8 mouse cellular contexts compared by ENCODE assay signal in genomic region chr4:133599116-133599515, GRCm38 (mm10). TPM values are rescaled to one million over a fixed set of nuclear protein-coding genes. Genes with fewer than 3 reads are reported as not detected.
DNase-seq lines count a peak whose midpoint lies in the region; ATAC-seq and TF ChIP-seq lines count a peak whose summit lies in the region.

No protein-coding gene starts in this region.

- peak overlapping the region; percentile 67 for H3K4me3 ChIP-seq in kidney, embryonic 16.5 days (ENCODE audit: low read length)
- H3K4me3 ChIP-seq in cortical plate, adult 2 months (ENCODE audit: insufficient read depth, low read length) = peak overlapping the region; percentile 29
- H3K4me3 ChIP-seq in intestine, embryonic 14.5 days (ENCODE audit: low read depth, low read length) = peak overlapping the region; percentile 54
- H3K4me3 ChIP-seq in midbrain, postnatal 0 days (ENCODE audit: low read depth, low read length) = peak overlapping the region; percentile 36

- no peak for ATAC-seq in kidney, embryonic 16.5 days (ENCODE audit: low FRiP score, low TSS enrichment)
- 0 out of 2 replicates have a peak, but pooled peaks have one; percentile 16 for ATAC-seq in intestine, embryonic 14.5 days (replicated peaks; ENCODE audit: low FRiP score, low TSS enrichment, low read depth)
- no peak for ATAC-seq in midbrain, postnatal 0 days (ENCODE audit: low FRiP score)

- H3K4me1 ChIP-seq in kidney, embryonic 16.5 days (ENCODE audit: insufficient read depth, low read length) = peaks cover 28% of the 10 kb centered on the region
- H3K4me1 ChIP-seq in cortical plate, adult 2 months (ENCODE audit: control insufficient read depth, insufficient read depth, low read length) = peaks cover 2% of the 10 kb centered on the region; the same call in 1 of the 2 replicates
- H3K4me1 ChIP-seq in intestine, embryonic 14.5 days (replicated peaks; ENCODE audit: control insufficient read depth, insufficient read depth, low read length) = peaks cover 8% of the 10 kb centered on the region; the same call in 1 of the 2 replicates
- H3K4me1 ChIP-seq in midbrain, postnatal 0 days (ENCODE audit: insufficient read depth, low read length) = no peaks in the 10 kb centered on the region

- no peak for DNase-seq in kidney, postnatal 14 days
- DNase-seq in intestine, embryonic 14.5 days (ENCODE audit: low spot score) = no peak
- no peak for DNase-seq in midbrain, postnatal 0 days (ENCODE audit: low spot score)
- no peak for DNase-seq in right cerebral cortex, adult 2 months (ENCODE audit: low spot score in 2 of 2)
- DNase-seq in layer of hippocampus, adult 8-10 months (ENCODE audit: low spot score in 2 of 2) = no peak
- no peak for DNase-seq in ovary, postnatal 36 days (ENCODE audit: low spot score)

- TF ChIP-seq POLR2A in cortical plate, adult 2 months (IDR thresholded peaks at IDR 0.05; ENCODE audit: extremely low read depth, insufficient read depth, low read length) = no peak

- H3K36me3 ChIP-seq in kidney, embryonic 16.5 days (ENCODE audit: insufficient read depth, low read length) = peaks cover 2% of the 10 kb centered on the region
- peaks cover 10% of the 10 kb centered on the region for H3K36me3 ChIP-seq in intestine, embryonic 14.5 days (ENCODE audit: control insufficient read depth, insufficient read depth, low read length)
- H3K36me3 ChIP-seq in midbrain, postnatal 0 days (ENCODE audit: insufficient read depth, low read length) = peaks cover 13% of the 10 kb centered on the region

- H3K4me2 ChIP-seq in kidney, embryonic 16.5 days (replicated peaks; ENCODE audit: low read depth, low read length) = peak overlapping the region; percentile 92
- H3K4me2 ChIP-seq in intestine, embryonic 14.5 days (ENCODE audit: low read length) = peak overlapping the region; percentile 78
- H3K4me2 ChIP-seq in midbrain, postnatal 0 days (ENCODE audit: low read depth, low read length, poor library complexity, severe bottlenecking) = peak overlapping the region; percentile 66

- H3K27me3 ChIP-seq in kidney, embryonic 16.5 days (ENCODE audit: insufficient read depth, low read length) = peaks cover 23% of the 10 kb centered on the region
- peaks cover 33% of the 10 kb centered on the region for H3K27me3 ChIP-seq in intestine, embryonic 14.5 days (replicated peaks; ENCODE audit: control insufficient read depth, insufficient read depth, low read length)
- H3K27me3 ChIP-seq in midbrain, postnatal 0 days (ENCODE audit: insufficient read depth, low read length) = peaks cover 40% of the 10 kb centered on the region

- peak overlapping the region; percentile 67 for H3K9ac ChIP-seq in kidney, embryonic 16.5 days (replicated peaks; ENCODE audit: low read length)
- H3K9ac ChIP-seq in intestine, embryonic 14.5 days (ENCODE audit: low read length) = peak overlapping the region; percentile 42
- H3K9ac ChIP-seq in midbrain, postnatal 0 days (replicated peaks; ENCODE audit: low read length, poor library complexity, severe bottlenecking) = no peak overlapping the region

- TF ChIP-seq CTCF in cortical plate, adult 2 months (IDR thresholded peaks at IDR 0.05; ENCODE audit: extremely low read depth, insufficient read depth, low read length) = no peak
- no peak for TF ChIP-seq CTCF in midbrain, postnatal 0 days (IDR thresholded peaks at IDR 0.05)

- H3K27ac ChIP-seq in kidney, embryonic 16.5 days (ENCODE audit: low read length) = peak overlapping the region; percentile 66
- H3K27ac ChIP-seq in cortical plate, adult 2 months (ENCODE audit: insufficient read depth, low read length) = no peak overlapping the region
- peak overlapping the region; percentile 76 for H3K27ac ChIP-seq in intestine, embryonic 14.5 days (ENCODE audit: low read depth)
- no peak overlapping the region for H3K27ac ChIP-seq in midbrain, postnatal 0 days (ENCODE audit: low read depth, low read length)

- H3K9me3 ChIP-seq in kidney, embryonic 16.5 days (ENCODE audit: low read length) = no peaks in the 10 kb centered on the region
- no peaks in the 10 kb centered on the region for H3K9me3 ChIP-seq in intestine, embryonic 14.5 days (ENCODE audit: control insufficient read depth, low read length)
- no peaks in the 10 kb centered on the region for H3K9me3 ChIP-seq in midbrain, postnatal 0 days (ENCODE audit: low read length)

- WGBS in kidney, embryonic 16.5 days = 19% methylated on average over 7 of the region's 7 CpGs
- 18% methylated on average over 7 of the region's 7 CpGs for WGBS in intestine, embryonic 14.5 days
- WGBS in midbrain, postnatal 0 days = 36% methylated on average over 7 of the region's 7 CpGs

RNA-seq across cellular contexts. Expression of gene Sfn, which starts 2.9 kb away (rescaled TPM):
- polyA plus RNA-seq in kidney, embryonic 16.5 days (2015; fragmentation: Nextera tagmentation; extraction: Ambion mirVana) = 20.7 and 21.4 TPM in 2 replicates
- polyA plus RNA-seq in cortical plate, adult 2 months (2012; rRNA removed) = 2.1 and 2.6 TPM in 2 replicates
- polyA plus RNA-seq in intestine, embryonic 14.5 days (2014; fragmentation: Nextera tagmentation; extraction: Ambion mirVana) = 39.2 and 42.7 TPM in 2 replicates
- total RNA-seq in midbrain, postnatal 0 days (2014; rRNA removed) = 2.0 and 3.6 TPM in 2 replicates
- polyA plus RNA-seq in midbrain, postnatal 0 days (2015; fragmentation: Nextera tagmentation; extraction: Ambion mirVana) = 0.67 and 0.86 TPM in 2 replicates
- 1 to 10 TPM; 1.4 to 3.1 (median 2.1) TPM for total RNA-seq in layer of hippocampus, adult 8-10 months (2022)

RNA-seq across cellular contexts. Expression of gene Gpn2, which starts 15.0 kb away (rescaled TPM):
- 20.9 and 21.0 TPM in 2 replicates for polyA plus RNA-seq in kidney, embryonic 16.5 days (2015; fragmentation: Nextera tagmentation; extraction: Ambion mirVana)
- polyA plus RNA-seq in cortical plate, adult 2 months (2012; rRNA removed) = 19.4 and 22.2 TPM in 2 replicates
- polyA plus RNA-seq in intestine, embryonic 14.5 days (2014; fragmentation: Nextera tagmentation; extraction: Ambion mirVana) = 19.8 TPM in 2 replicates
- 22.7 and 23.6 TPM in 2 replicates for total RNA-seq in midbrain, postnatal 0 days (2014; rRNA removed)
- 16.2 and 16.7 TPM in 2 replicates for polyA plus RNA-seq in midbrain, postnatal 0 days (2015; fragmentation: Nextera tagmentation; extraction: Ambion mirVana)
- total RNA-seq in layer of hippocampus, adult 8-10 months (2022) = 10 to 100 TPM in 2 of 4 experiments, 1 to 10 TPM in 2; 9.3 to 11.8 (median 10.3) TPM

RNA-seq across cellular contexts. Expression of gene Gpatch3, which starts 24.6 kb away (rescaled TPM):
- 7.5 and 8.3 TPM in 2 replicates for polyA plus RNA-seq in kidney, embryonic 16.5 days (2015; fragmentation: Nextera tagmentation; extraction: Ambion mirVana)
- 6.3 and 7.6 TPM in 2 replicates for polyA plus RNA-seq in cortical plate, adult 2 months (2012; rRNA removed)
- 6.9 and 7.5 TPM in 2 replicates for polyA plus RNA-seq in intestine, embryonic 14.5 days (2014; fragmentation: Nextera tagmentation; extraction: Ambion mirVana)
- total RNA-seq in midbrain, postnatal 0 days (2014; rRNA removed) = 8.7 and 10.3 TPM in 2 replicates
- 5.6 and 6.3 TPM in 2 replicates for polyA plus RNA-seq in midbrain, postnatal 0 days (2015; fragmentation: Nextera tagmentation; extraction: Ambion mirVana)
- total RNA-seq in layer of hippocampus, adult 8-10 months (2022) = 1 to 10 TPM; 7.5 to 9.8 (median 8.8) TPM

RNA-seq across cellular contexts. Expression of gene Nr0b2, which starts 45.9 kb away (rescaled TPM):
- polyA plus RNA-seq in kidney, embryonic 16.5 days (2015; fragmentation: Nextera tagmentation; extraction: Ambion mirVana) = 0.57 and 0.97 TPM in 2 replicates
- polyA plus RNA-seq in cortical plate, adult 2 months (2012; rRNA removed) = not detected in 2 replicates
- 3.2 and 5.4 TPM in 2 replicates for polyA plus RNA-seq in intestine, embryonic 14.5 days (2014; fragmentation: Nextera tagmentation; extraction: Ambion mirVana)
- not detected in 2 replicates for total RNA-seq in midbrain, postnatal 0 days (2014; rRNA removed)
- polyA plus RNA-seq in midbrain, postnatal 0 days (2015; fragmentation: Nextera tagmentation; extraction: Ambion mirVana) = not detected in 2 replicates
- not detected for total RNA-seq in layer of hippocampus, adult 8-10 months (2022)

RNA-seq across cellular contexts. Expression of gene Zdhhc18, which starts 50.8 kb away (rescaled TPM):
- polyA plus RNA-seq in kidney, embryonic 16.5 days (2015; fragmentation: Nextera tagmentation; extraction: Ambion mirVana) = 2.4 and 4.4 TPM in 2 replicates
- 36.8 and 38.4 TPM in 2 replicates for polyA plus RNA-seq in cortical plate, adult 2 months (2012; rRNA removed)
- polyA plus RNA-seq in intestine, embryonic 14.5 days (2014; fragmentation: Nextera tagmentation; extraction: Ambion mirVana) = 1.9 and 2.2 TPM in 2 replicates
- total RNA-seq in midbrain, postnatal 0 days (2014; rRNA removed) = 19.2 and 26.7 TPM in 2 replicates
- polyA plus RNA-seq in midbrain, postnatal 0 days (2015; fragmentation: Nextera tagmentation; extraction: Ambion mirVana) = 5.9 and 7.3 TPM in 2 replicates
- total RNA-seq in layer of hippocampus, adult 8-10 months (2022) = 10 to 100 TPM; 30.7 to 44.0 (median 42.9) TPM

Comparison
In these comparisons a context has a peak if more than half of its experiments do, and no peak if none do; other contexts are left out.
1. H3K27ac ChIP-seq: peak in kidney, embryonic 16.5 days (single experiment) and intestine, embryonic 14.5 days (single experiment); none in cortical plate, adult 2 months (single experiment) and midbrain, postnatal 0 days (single experiment).
2. Peak in every context shown above with its lines, with median percentiles within 50 percentile points of each other: H3K4me2 ChIP-seq and H3K4me3 ChIP-seq.